Mouse (Mus musculus): ENCODE measurements around the gene Mbd3.

DNA sequence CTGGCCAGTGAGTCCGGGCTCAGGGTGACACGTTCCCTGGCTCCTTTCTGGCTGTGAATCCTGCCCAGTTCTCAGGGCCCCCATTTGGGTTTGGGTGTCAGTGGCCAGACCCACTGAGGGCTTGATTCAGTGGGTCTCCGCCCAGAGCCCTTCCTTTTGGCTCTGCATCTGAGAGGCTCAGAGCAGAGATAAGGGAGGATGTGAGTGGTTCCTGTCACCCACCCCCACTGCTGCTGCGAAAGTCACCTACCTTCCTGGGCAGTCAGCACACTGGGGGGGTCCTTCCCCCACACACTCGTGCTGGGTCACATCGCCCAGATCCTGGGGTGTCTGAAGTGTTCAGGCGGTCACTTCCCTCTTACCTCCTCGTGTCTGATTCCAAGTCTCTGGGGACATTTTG, 46.6 kb downstream of the Mbd3 start:
- no peak for TF ChIP-seq POLR2A (IDR thresholded peaks at IDR 0.05; ENCODE audit: insufficient read depth, low read depth, low read length)
- TF ChIP-seq CTCF (IDR thresholded peaks at IDR 0.05; ENCODE audit: insufficient read depth, low read depth, low read length), result no peak
